Mouse (Mus musculus) lung, embryonic 15.5 days (tissue): ENCODE data around the gene Cnot8. TPM values are rescaled to one million over a fixed set of nuclear protein-coding genes. Genes with fewer than 3 reads are reported as not detected.
"Not testable (repeated sequence)": the region's sequence is repeated elsewhere in the genome, so short reads cannot be mapped to it uniquely, and the experiment has no call there.

ENCODE experiments used
- ATAC-seq: fragments of 200-750 bp; cut with Nextera tagmentation; 2 replicates; pipeline ENCODE4 v1.8.0; 2017; ENCODE audit warnings: moderate number of reproducible peaks, borderline replicate concordance; ENCODE audit not compliant: low FRiP score, low TSS enrichment; ENCODE audit errors: extremely low read depth
- H3K27ac ChIP-seq: fragments of 300-500 bp; sonication (generic); 2 replicates; pipeline ENCODE4 v1.5.1; 2015; ENCODE audit warnings: moderate library complexity, mild to moderate bottlenecking, inconsistent platforms
- H3K27me3 ChIP-seq: fragments of 300-500 bp; sonication (generic); 2 replicates; pipeline ENCODE4 v1.6.1; 2015; ENCODE audit warnings: inconsistent platforms
- H3K36me3 ChIP-seq: fragments of 300-500 bp; sonication (generic); 2 replicates; pipeline ENCODE4 v1.6.1; 2015; ENCODE audit warnings: inconsistent platforms
- H3K4me1 ChIP-seq: fragments of 300-500 bp; sonication (generic); 2 replicates; pipeline ENCODE4 v1.6.1; 2015; ENCODE audit warnings: inconsistent platforms
- H3K4me2 ChIP-seq: fragments of 300-500 bp; sonication (generic); 2 replicates; pipeline ENCODE4 v1.6.1; 2015; ENCODE audit warnings: inconsistent platforms, mild to moderate bottlenecking, moderate library complexity
- H3K4me3 ChIP-seq: fragments of 300-500 bp; sonication (generic); 2 replicates; pipeline ENCODE4 v1.5.1; 2015; ENCODE audit warnings: mild to moderate bottlenecking, inconsistent platforms
- H3K9ac ChIP-seq: fragments of 300-500 bp; sonication (generic); 2 replicates; pipeline ENCODE4 v1.6.1; 2015; ENCODE audit warnings: inconsistent platforms
- H3K9me3 ChIP-seq: fragments of 300-500 bp; sonication (generic); 2 replicates; pipeline ENCODE4 v1.6.1; 2016; ENCODE audit warnings: inconsistent platforms
- WGBS: fragments of 180-500 bp; shearing (Covaris S2); methylation state at CpG from one replicate; pipeline ENCODE4 v1.1.7; 2015; 5-methylcytosine and 5-hydroxymethylcytosine counted together
- polyA plus RNA-seq: library from polyadenylated mRNA; unstranded; fragments of >200 nt; fragmentation: Nextera tagmentation; extraction: Ambion mirVana; gene quantifications from 2 replicates; pipeline ENCODE4 v1.2.1, GENCODE M21; 2015

The Cnot8 gene
- polyA plus RNA-seq, 1 experiment from 2014 or later: 96.1 TPM

DNA sequence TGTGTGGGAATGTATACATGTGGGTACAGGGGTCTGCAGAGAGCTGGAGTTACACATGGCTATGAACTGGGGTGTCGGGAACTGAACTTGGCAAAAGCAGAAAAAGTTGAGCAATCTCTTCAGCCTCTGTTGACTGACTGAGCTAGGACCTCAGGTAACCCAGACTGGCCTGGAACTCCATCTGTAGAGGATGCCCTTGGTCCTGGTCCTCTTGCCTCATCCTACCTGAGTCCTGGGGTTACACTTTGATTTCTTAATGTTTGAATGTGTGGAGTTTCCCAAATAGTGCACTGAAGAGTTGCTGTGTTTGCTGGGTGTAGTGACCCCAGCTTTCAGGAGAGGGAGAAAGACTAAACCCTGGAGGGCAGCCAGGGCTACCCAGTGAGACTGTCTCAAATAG lies 8.4 kb upstream of the Cnot8 start:
- Histone ChIP-seq H3K27ac (no peak overlapping the region), H3K4me2 (no peak overlapping the region)
- ATAC-seq: no peak

GRCm38 (mm10) chr11:58096160-58096559 lies 7.8 kb upstream of the Cnot8 start:
- no peak overlapping the region for H3K27ac ChIP-seq
- no peak overlapping the region for H3K4me2 ChIP-seq
- H3K9me3 ChIP-seq: no peaks in the 10 kb centered on the region
- ATAC-seq: no peak
- peaks cover 15% of the 10 kb centered on the region; the same call in 1 of the 2 replicates for H3K27me3 ChIP-seq
- no peak overlapping the region for H3K9ac ChIP-seq
- 51% methylated on average over 5 of the region's 5 CpGs for WGBS
- no peak overlapping the region for H3K4me3 ChIP-seq
- no peaks in the 10 kb centered on the region for H3K36me3 ChIP-seq
- H3K4me1 ChIP-seq: peaks cover 6% of the 10 kb centered on the region; the same call in 1 of the 2 replicates

More for the DNA sequence above, 8.4 kb upstream of the Cnot8 start:
- Histone ChIP-seq H3K9me3 (no peaks in the 10 kb centered on the region), H3K4me1 (peaks cover 6% of the 10 kb centered on the region; the same call in 1 of the 2 replicates), H3K27me3 (peaks cover 15% of the 10 kb centered on the region; the same call in 1 of the 2 replicates), H3K4me3 (no peak overlapping the region), H3K9ac (no peak overlapping the region), H3K36me3 (no peaks in the 10 kb centered on the region)
- WGBS: 83% methylated on average over 1 of the region's 1 CpGs

DNA sequence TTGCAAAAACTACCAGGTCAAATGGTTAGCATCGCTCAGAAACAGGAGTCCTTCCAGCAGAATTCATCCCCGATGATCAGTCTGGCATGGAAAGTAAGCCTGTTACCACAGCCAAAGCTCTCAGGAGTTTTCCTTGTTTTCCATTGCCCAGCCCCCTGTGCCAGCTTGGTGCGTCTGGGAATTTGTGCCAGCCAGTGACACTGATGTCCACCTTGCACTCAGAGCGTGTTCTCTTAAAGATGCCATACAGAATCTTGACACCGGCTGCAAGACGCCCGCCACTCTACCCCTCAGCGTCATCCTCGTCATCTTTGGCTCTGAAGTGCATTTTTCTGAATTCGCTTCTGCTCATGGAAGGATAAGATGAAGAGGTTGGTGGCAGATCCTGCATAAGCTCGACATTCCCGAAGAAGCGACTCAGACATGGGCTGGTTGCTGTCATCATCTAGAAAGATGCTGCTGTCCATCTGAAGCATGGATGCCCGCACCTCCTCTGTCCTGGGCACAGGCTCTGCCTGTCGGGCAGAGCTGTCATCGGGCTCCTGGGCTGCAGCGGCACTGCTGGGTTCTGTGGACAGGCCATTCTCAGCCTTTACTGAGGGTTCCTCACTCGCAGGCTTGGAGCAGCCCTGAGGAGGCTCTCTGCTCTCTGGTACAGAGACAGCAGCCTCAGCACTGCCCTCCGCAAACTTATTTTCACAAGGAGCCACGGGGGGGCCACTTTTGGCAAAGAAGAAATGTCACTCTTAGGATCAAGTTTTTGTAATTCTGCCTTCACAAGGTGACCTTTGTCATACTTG lies 6.9 kb upstream of the Cnot8 start:
- H3K9ac ChIP-seq: no peak overlapping the region
- ATAC-seq: no peak
- peak overlapping the region; percentile 81 for H3K4me2 ChIP-seq

DNA sequence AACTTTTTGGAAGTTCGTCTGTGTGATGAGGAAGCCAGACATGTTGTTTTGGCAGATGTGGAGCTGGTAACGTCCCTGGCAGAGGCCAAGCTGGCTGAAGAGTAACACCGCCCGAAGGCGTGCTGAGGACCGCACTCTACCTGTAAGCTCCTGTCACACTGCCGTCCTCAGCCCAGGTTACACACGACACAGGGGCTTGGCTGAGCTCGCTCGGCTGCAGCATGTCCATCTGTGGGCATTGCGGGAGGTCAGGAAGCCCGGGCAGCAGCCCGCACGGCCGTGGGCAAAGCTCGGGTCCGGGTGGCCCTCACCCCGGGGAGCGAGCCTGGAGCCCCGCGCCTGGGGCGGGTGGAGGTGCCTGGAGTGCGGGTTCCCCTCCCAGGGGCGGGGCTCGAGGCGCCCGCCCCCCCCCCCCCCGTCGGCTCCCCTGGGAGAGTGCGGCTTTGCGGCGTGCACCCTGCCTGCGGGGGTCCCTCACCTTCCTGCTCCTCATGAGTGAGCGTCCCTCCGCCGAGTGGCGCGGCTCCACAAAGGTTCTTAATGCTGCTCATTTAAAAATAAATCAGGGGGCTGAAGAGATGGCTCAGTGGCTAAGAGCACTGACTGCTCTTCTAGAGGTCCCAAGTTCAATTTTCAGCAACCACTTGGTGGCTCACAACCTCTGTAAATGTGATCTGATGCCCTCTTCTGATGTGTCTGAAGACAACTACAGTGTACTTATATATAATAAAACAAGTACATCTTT lies 6.2 kb upstream of the Cnot8 start:
- Histone ChIP-seq H3K4me1 (peaks cover 3% of the 10 kb centered on the region; the same call in 1 of the 2 replicates), H3K36me3 (no peaks in the 10 kb centered on the region), H3K4me3 (peak overlapping the region; percentile 40), H3K27ac (no peak overlapping the region), H3K4me2 (peak overlapping the region; percentile 81), H3K9me3 (no peaks in the 10 kb centered on the region), H3K27me3 (peaks cover 15% of the 10 kb centered on the region; the same call in 1 of the 2 replicates), H3K9ac (0 out of 2 replicates have a peak overlapping the region, but pooled peaks have one; percentile 11)
- 2% methylated on average over 32 of the region's 38 CpGs for WGBS
- ATAC-seq: peak; percentile 32; the same call in 1 of the 2 replicates

More for the DNA sequence above, 6.9 kb upstream of the Cnot8 start:
- Histone ChIP-seq H3K4me1 (peaks cover 6% of the 10 kb centered on the region; the same call in 1 of the 2 replicates), H3K27ac (no peak overlapping the region), H3K9me3 (no peaks in the 10 kb centered on the region), H3K27me3 (peaks cover 15% of the 10 kb centered on the region; the same call in 1 of the 2 replicates), H3K4me3 (peak overlapping the region; percentile 40), H3K36me3 (no peaks in the 10 kb centered on the region)
- 36% methylated on average over 20 of the region's 20 CpGs for WGBS

DNA sequence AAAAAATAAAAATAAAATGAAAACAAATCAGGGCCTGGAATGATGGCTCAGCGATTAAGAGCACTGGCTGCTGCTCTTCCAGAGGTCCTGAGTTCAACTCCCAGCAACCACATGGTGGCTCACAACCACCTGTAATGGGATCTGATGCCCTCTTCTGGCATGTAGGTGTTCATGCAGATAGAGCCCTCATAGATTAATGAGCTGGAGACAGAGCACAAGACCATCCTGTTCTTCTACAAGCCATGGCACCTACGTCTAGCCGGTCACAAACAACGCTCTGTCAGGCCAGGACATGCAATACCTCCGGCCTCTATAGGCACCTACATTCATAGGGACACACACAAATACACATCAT lies 5.6 kb upstream of the Cnot8 start:
- Histone ChIP-seq H3K4me2 (peak overlapping the region; percentile 81; the same call in 1 of the 2 replicates), H3K27me3 (peaks cover 15% of the 10 kb centered on the region; the same call in 1 of the 2 replicates), H3K4me3 (peak overlapping the region; percentile 40; the same call in 1 of the 2 replicates)
- not testable (repeated sequence) for H3K27ac ChIP-seq, ATAC-seq, H3K4me1 ChIP-seq, H3K9ac ChIP-seq, H3K36me3 ChIP-seq, H3K9me3 ChIP-seq
- 58% methylated on average over 5 of the region's 5 CpGs for WGBS

DNA sequence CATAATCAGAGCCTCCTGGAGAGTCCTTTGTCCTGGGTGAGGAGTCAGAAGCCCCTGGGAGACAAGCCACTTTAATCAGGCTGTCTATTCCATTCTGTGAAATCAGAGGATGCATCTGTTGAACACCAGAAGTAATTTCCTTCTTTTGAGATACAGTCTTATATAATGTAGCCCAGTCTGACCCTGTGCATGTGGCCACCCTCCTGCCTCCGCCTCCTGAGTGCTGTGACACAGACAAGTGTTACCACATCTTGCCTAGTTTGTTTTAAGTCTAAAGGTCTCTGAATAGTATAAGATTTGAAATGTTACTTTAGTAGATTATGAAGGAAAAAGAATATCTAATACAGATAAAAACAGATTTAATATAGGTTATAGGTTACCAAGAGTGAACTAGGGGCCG lies 3.9 kb upstream of the Cnot8 start:
- Histone ChIP-seq H3K36me3 (no peaks in the 10 kb centered on the region), H3K27me3 (peaks cover 15% of the 10 kb centered on the region; the same call in 1 of the 2 replicates), H3K9ac (no peak overlapping the region), H3K4me3 (no peak overlapping the region), H3K27ac (no peak overlapping the region), H3K4me1 (peaks cover 8% of the 10 kb centered on the region), H3K4me2 (no peak overlapping the region), H3K9me3 (no peaks in the 10 kb centered on the region)
- ATAC-seq: no peak
- WGBS: 93% methylated on average over 2 of the region's 2 CpGs

DNA sequence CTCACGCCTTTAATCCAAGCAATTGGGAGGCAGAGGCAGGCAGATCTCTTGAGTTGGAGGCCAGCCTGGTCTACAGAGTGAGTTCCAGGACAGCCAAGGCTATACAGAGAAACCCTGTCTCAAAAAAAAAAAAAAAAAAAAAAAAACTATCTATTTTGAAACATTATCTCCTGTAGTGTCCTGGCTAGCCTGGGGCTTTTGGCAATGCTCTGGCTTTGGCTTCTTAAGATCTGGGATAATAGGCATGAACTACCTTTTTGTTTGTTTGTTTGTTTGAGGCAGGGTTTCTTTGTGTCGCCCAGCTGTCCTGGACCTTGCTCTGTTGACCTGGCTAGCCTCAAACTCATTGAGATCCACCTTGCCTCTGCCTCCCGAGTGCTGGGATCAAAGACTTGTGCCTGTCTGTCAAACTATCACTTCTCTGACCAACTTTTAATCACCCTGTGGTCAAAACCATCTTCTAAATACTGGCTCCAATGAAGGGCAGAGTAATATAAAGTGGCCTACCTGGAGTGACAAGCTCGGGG lies 2.7 kb upstream of the Cnot8 start:
- Histone ChIP-seq H3K27ac (no peak overlapping the region), H3K9ac (no peak overlapping the region), H3K9me3 (no peaks in the 10 kb centered on the region), H3K4me2 (no peak overlapping the region), H3K4me3 (no peak overlapping the region), H3K27me3 (peaks cover 15% of the 10 kb centered on the region; the same call in 1 of the 2 replicates), H3K36me3 (no peaks in the 10 kb centered on the region), H3K4me1 (peaks cover 13% of the 10 kb centered on the region)
- 66% methylated on average over 4 of the region's 4 CpGs for WGBS
- ATAC-seq: no peak

- 66% methylated on average over 3 of the region's 3 CpGs for WGBS
- H3K36me3 ChIP-seq: no peaks in the 10 kb centered on the region
- no peaks in the 10 kb centered on the region for H3K9me3 ChIP-seq
- H3K4me1 ChIP-seq: peaks cover 13% of the 10 kb centered on the region
- H3K4me2 ChIP-seq: no peak overlapping the region
- H3K9ac ChIP-seq: no peak overlapping the region
- H3K4me3 ChIP-seq: no peak overlapping the region
- peaks cover 11% of the 10 kb centered on the region; the same call in 1 of the 2 replicates for H3K27me3 ChIP-seq
- H3K27ac ChIP-seq: no peak overlapping the region
- no peak for ATAC-seq
Measured at GRCm38 (mm10) chr11:58102146-58102545, 1.8 kb upstream of the Cnot8 start.

- 0 out of 2 replicates have a peak, but pooled peaks cover 10% of the 10 kb centered on the region for H3K27me3 ChIP-seq
- 83% methylated on average over 9 of the region's 9 CpGs for whole genome bisulfite sequencing
- peak overlapping the region; percentile 90; the same call in 1 of the 2 replicates for H3K4me3 ChIP-seq
- no peaks in the 10 kb centered on the region for H3K36me3 ChIP-seq
- peak overlapping the region; percentile 1; the same call in 1 of the 2 replicates for H3K27ac ChIP-seq
- H3K4me2 ChIP-seq: peak overlapping the region; percentile 63
- no peaks in the 10 kb centered on the region for H3K9me3 ChIP-seq
- H3K9ac ChIP-seq: no peak overlapping the region
- H3K4me1 ChIP-seq: peaks cover 14% of the 10 kb centered on the region
- ATAC-seq: no peak
Measured at GRCm38 (mm10) chr11:58102581-58103343, 1.2 kb upstream of the Cnot8 start.

DNA sequence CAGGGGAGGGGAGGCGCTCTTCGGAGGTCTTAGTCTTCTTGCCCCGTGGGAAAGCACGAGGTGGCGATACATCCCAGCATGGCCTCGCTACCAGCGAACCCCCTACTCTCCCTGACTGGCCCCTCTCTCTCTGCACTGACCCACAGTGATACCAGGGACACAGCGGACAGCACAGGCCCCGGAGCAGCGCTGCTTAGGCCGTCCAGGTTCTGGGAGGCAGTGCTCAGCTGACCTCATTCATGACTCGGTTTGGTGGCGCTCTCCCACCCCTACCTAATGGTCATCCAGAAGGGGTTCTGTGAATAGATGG lies 654 bp upstream of the Cnot8 start:
- WGBS: 63% methylated on average over 13 of the region's 13 CpGs
- Histone ChIP-seq H3K4me2 (peak overlapping the region; percentile 63), H3K36me3 (no peaks in the 10 kb centered on the region), H3K27me3 (0 out of 2 replicates have a peak, but pooled peaks cover 9% of the 10 kb centered on the region), H3K4me3 (peak overlapping the region; percentile 90), H3K9me3 (no peaks in the 10 kb centered on the region), H3K27ac (peak overlapping the region; percentile 69), H3K9ac (peak overlapping the region; percentile 45), H3K4me1 (peaks cover 16% of the 10 kb centered on the region)
- ATAC-seq: peak; percentile 35

DNA sequence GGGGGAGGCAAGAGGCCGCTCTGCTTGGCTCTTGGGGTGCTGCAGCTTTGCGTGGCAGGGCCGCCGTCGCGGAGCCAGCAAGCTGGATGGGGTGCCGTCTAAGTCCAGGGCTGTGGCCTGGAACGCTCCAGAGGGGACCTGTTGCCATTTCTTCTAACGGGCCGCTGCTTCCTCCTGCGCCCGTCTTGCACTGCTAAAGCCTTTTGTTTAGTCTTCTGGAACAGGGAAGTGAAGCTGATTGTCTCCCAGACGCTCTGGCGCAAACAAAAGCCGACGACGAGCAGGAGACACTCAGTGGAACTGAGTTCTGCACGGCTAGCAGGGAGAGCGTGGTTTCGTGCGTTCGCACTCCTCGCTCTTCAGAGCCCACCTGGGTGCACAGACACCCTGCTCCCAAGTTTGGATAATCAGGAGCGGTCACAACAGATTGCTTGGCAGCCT lies 418 bp downstream of the Cnot8 start:
- Histone ChIP-seq H3K36me3 (no peaks in the 10 kb centered on the region), H3K27ac (peak overlapping the region; percentile 85), H3K9ac (peak overlapping the region; percentile 95), H3K4me1 (peaks cover 16% of the 10 kb centered on the region), H3K9me3 (no peaks in the 10 kb centered on the region), H3K27me3 (no peaks in the 10 kb centered on the region), H3K4me3 (peak overlapping the region; percentile 90), H3K4me2 (peak overlapping the region; percentile 63)
- peak; percentile 0; the same call in 1 of the 2 replicates for ATAC-seq
- under 1% methylated on average over 24 of the region's 24 CpGs for WGBS
